Mouse (Mus musculus) myocyte (in vitro differentiated cells): ENCODE measurements around the gene Klhl23.

Source experiments
- MAX ChIP-seq: IDR thresholded peaks from one replicate; pipeline ENCODE4 v1.6.1; 2011; ENCODE audit warnings: low read depth, mild to moderate bottlenecking, control low read depth
- POLR2A ChIP-seq: IDR thresholded peaks from one replicate; pipeline ENCODE4 v1.6.1; 2011; ENCODE audit warnings: low read depth, mild to moderate bottlenecking, control low read depth, moderate library complexity; ENCODE audit not compliant: insufficient read length
- POLR2AphosphoS2 ChIP-seq: IDR thresholded peaks from one replicate; pipeline ENCODE4 v1.6.1; 2011; ENCODE audit warnings: low read depth, control low read depth; ENCODE audit not compliant: insufficient read length

DNA sequence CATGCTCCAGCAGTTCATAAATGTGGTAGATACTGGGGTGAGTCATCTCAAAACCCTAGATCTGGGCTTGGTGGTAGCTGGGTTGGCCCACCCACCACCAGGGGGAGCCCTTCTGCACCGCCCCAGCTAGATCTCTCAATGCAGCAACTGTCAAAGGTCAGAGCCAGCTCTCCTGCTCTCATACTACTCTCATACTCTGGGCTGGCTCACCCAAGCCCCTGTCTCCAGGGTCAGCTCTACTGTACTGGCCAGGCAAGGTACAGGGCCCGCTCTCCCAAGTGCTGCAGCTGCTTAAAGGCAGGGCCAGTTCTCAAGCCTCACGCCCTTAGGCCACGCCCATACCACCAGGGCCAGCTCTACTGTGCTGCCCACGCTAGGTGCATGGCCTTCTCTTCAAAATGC, 18.8 kb upstream of the Klhl23 start:
- TF ChIP-seq MAX = no peak
- TF ChIP-seq POLR2A = no peak
- no peak for TF ChIP-seq POLR2AphosphoS2
